Mouse (Mus musculus): Measurements from ENCODE around the gene Vps53.
"Not testable (repeated sequence)": the region's sequence is repeated elsewhere in the genome, so short reads cannot be mapped to it uniquely, and the experiment has no call there.

Vps53 gene

GRCm38 (mm10) chr11:76015814-76016213 is 163.6 kb downstream of the Vps53 start:
- no peak for DNase-seq (ENCODE audit: low spot score in 2 of 2)

- DNase-seq (ENCODE audit: low spot score in 2 of 2): no peak
These were observed 164.2 kb downstream of the Vps53 start for GRCm38 (mm10) chr11:76015251-76015650.

GRCm38 (mm10) chr11:76010838-76011624 is 168.4 kb downstream of the Vps53 start:
- no peak for DNase-seq (ENCODE audit: low spot score in 2 of 2)

DNA sequence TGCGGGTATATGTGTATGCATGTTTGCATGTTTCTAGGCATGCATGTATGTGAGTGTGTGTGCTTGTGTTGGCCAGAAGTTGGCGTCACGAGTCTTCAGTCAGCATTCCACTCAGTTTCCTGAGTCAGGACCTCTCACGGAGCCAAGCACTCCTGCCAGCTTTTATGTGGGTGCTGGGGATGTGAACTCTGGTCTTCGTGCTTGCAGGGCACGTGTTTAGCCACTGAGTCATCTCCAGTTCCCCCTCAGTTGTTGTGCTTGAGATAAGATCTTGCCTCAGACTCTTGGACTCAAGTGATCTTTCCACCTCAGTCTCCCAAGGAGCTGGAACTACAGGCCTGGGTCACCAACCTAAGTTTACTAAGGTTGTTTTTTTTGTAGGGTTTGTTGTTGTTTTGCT is 170.3 kb downstream of the Vps53 start:
- DNase-seq (ENCODE audit: low spot score in 2 of 2): no peak

- DNase-seq (ENCODE audit: low spot score in 2 of 2): no peak
These were observed 171.3 kb downstream of the Vps53 start for GRCm38 (mm10) chr11:76008162-76008561.

GRCm38 (mm10) chr11:76004276-76004675 is 175.2 kb downstream of the Vps53 start:
- DNase-seq (ENCODE audit: low spot score in 2 of 2): not testable (repeated sequence)

DNA sequence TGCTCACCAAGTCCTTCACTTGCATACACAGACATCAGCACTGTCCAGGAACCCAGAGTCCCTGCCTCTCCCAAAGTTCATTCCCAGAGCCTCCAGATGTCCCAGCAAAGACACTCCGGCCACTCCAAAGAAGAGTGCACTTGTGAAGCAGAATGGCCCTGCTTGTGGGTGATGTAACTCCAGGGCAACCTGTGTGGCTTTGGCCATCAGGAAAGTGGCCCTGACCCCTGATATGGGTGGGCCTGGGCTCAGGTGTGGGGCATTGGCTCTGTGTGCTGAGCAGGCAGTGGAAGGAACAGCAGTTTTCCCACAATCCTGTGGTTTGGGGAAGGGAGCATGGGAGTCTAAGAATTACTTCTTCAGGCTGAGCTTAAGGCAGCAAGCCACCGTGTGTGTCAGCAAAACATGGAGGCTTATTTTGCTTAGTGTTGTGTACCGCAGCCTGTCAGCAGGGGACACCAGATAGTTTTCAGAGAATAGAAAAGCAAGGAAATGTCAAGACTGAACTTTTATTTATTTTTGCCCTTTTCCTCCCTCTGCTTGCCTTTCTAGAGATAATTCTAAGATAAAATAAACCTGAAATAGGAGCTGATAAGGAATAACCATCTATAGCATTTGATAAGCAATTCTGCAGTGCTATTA is 178.1 kb downstream of the Vps53 start:
- DNase-seq (ENCODE audit: low spot score in 2 of 2): no peak

DNA sequence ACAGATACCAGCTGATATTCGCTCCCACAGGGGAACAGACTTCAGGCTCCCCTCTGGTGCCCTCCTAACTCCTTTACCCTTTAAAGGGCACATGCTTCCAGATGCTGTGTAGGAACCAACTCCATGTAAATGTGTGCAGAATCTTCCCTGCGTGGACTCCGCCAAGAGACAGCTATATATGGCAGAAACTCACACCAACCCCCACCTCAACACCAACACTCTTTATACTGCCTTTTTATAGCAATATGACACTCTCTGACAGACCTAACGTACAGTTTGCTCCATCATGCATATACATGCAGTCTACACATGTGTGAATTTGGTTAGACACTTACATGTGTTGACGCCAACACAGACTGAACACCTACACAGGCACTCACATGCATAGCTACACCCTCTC is 178.7 kb downstream of the Vps53 start:
- no peak for DNase-seq (ENCODE audit: low spot score in 2 of 2)

DNA sequence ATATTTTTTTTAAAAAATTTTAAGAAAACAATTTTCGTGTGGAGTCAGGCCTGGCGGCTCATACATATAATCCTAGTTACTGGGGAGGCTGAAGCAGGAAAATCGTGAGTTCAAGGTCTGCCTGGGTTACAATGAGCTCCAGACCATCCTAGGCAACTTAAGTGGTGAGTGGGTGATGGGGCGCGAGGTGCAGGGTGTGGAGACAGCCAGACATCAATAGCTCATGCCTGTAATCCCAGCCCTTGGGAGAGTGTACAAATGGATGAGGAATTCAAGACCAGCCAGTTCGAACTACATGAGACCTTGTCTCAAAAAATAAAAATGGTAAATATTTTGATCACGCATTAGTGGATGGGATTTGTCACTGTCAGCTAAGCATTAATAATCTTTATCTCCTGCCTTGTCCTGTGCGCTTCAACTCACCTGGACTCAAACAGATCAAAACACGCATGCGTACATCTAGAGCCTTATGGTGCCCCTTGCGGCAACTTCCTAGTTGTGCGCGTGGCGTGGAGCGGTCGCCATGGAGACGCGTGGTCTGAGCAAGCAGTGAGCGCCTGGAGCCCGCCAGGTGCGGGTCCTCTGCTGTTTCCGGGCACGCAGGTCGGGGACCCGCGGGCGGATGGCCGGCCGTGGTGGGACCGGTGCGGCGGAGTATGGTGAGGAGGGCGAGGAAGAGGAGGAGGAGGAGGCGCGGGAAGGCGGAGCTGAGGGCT is 179.8 kb downstream of the Vps53 start, which contains the start of gene 1700016K19Rik:
1700016K19Rik (plus strand) TSS at position 473 of the 716 bp plus-strand sequence.
- DNase-seq (ENCODE audit: low spot score in 2 of 2): peak; percentile 87 to 88
